Mouse (Mus musculus): ENCODE measurements around the gene Fkbp10. TPM values are rescaled to one million over a fixed set of nuclear protein-coding genes. Genes with fewer than 3 reads are reported as not detected.

Gene Fkbp10
- polyA plus RNA-seq, 1 experiment from 2014 or later = 84.2 TPM

- Histone ChIP-seq H3K4me3 (replicated peaks) (no peak overlapping the region), H3K27me3 (replicated peaks) (no peaks in the 10 kb centered on the region), H3K9ac (no peak overlapping the region), H3K36me3 (0 out of 2 replicates have a peak, but pooled peaks cover 4% of the 10 kb centered on the region), H3K9me3 (no peaks in the 10 kb centered on the region), H3K27ac (no peak overlapping the region), H3K4me1 (replicated peaks) (no peaks in the 10 kb centered on the region), H3K4me2 (replicated peaks) (no peak overlapping the region)
- WGBS = 84% methylated on average over 1 of the region's 1 CpGs
- ATAC-seq = no peak
Observed at GRCm38 (mm10) chr11:100465229-100465792, 49.8 kb downstream of the Fkbp10 start.

GRCm38 (mm10) chr11:100465833-100466232 lies 50.3 kb downstream of the Fkbp10 start:
- ATAC-seq = no peak
- WGBS = 73% methylated on average over 1 of the region's 1 CpGs

GRCm38 (mm10) chr11:100471352-100472196 lies 56.1 kb downstream of the Fkbp10 start:
- peak overlapping the region; percentile 84 for H3K4me2 ChIP-seq (replicated peaks)
- H3K27ac ChIP-seq = no peak overlapping the region
- H3K27me3 ChIP-seq (replicated peaks) = no peaks in the 10 kb centered on the region
- H3K4me3 ChIP-seq (replicated peaks) = peak overlapping the region; percentile 96
- H3K9me3 ChIP-seq = no peaks in the 10 kb centered on the region
- WGBS = 4% methylated on average over 30 of the region's 30 CpGs
- peak; percentile 11; the same call in 1 of the 2 replicates for ATAC-seq
- H3K4me1 ChIP-seq (replicated peaks) = peaks cover 10% of the 10 kb centered on the region
- H3K9ac ChIP-seq = peak overlapping the region; percentile 91
- no peaks in the 10 kb centered on the region for H3K36me3 ChIP-seq

More at GRCm38 (mm10) chr11:100465833-100466232, 50.3 kb downstream of the Fkbp10 start:
- H3K4me1 ChIP-seq (replicated peaks) = peaks cover 4% of the 10 kb centered on the region
- H3K4me3 ChIP-seq (replicated peaks) = no peak overlapping the region
- H3K36me3 ChIP-seq = 0 out of 2 replicates have a peak, but pooled peaks cover 4% of the 10 kb centered on the region
- no peak overlapping the region for H3K27ac ChIP-seq
- H3K9me3 ChIP-seq = no peaks in the 10 kb centered on the region
- no peak overlapping the region for H3K4me2 ChIP-seq (replicated peaks)
- no peaks in the 10 kb centered on the region for H3K27me3 ChIP-seq (replicated peaks)
- H3K9ac ChIP-seq = no peak overlapping the region

- WGBS = under 1% methylated on average over 83 of the region's 83 CpGs
- H3K9ac ChIP-seq = peak within 1 kb of the TSS; percentile 91
- peak; percentile 96 for ATAC-seq
Observed at GRCm38 (mm10) chr11:100472197-100472934, 56.9 kb downstream of the Fkbp10 start, which contains the start of gene Klhl11. Gene Klhl11 (minus strand): TSS chr11:100472741.

GRCm38 (mm10) chr11:100472935-100473295 lies 57.4 kb downstream of the Fkbp10 start:
- H3K36me3 ChIP-seq = peaks cover 4% of the 10 kb centered on the region
- no peak overlapping the region for H3K27ac ChIP-seq
- peak; percentile 57 for ATAC-seq
- WGBS = 39% methylated on average over 5 of the region's 5 CpGs
- H3K4me1 ChIP-seq (replicated peaks) = peaks cover 10% of the 10 kb centered on the region
- no peak overlapping the region for H3K9ac ChIP-seq
- peak overlapping the region; percentile 96; the same call in 1 of the 2 replicates for H3K4me3 ChIP-seq (replicated peaks)
- H3K9me3 ChIP-seq = no peaks in the 10 kb centered on the region
- H3K27me3 ChIP-seq (replicated peaks) = no peaks in the 10 kb centered on the region
- no peak overlapping the region for H3K4me2 ChIP-seq (replicated peaks)

More at GRCm38 (mm10) chr11:100472197-100472934, 56.9 kb downstream of the Fkbp10 start, which contains the start of gene Klhl11:
- Histone ChIP-seq H3K4me3 (replicated peaks) (peak within 1 kb of the TSS; percentile 96), H3K4me2 (replicated peaks) (peak within 1 kb of the TSS; percentile 84), H3K4me1 (replicated peaks) (peaks cover 10% of the 10 kb centered on the region), H3K27me3 (replicated peaks) (no peaks in the 10 kb centered on the region), H3K27ac (peak within 1 kb of the TSS; percentile 64), H3K9me3 (no peaks in the 10 kb centered on the region), H3K36me3 (peaks cover 4% of the 10 kb centered on the region)

Other genes with a start within 250 kb of the Fkbp10 start
- not detected in 2 replicates for gene Krt9, start 222.5 kb upstream of the Fkbp10 start, polyA plus RNA-seq (2015; fragmentation: Nextera tagmentation; extraction: Ambion mirVana)
- 8.6 and 9.6 TPM in 2 replicates for gene Krt14, start 208.1 kb upstream of the Fkbp10 start, polyA plus RNA-seq (2015; fragmentation: Nextera tagmentation; extraction: Ambion mirVana)
- gene Krt16, start 166.8 kb upstream of the Fkbp10 start, polyA plus RNA-seq (2015; fragmentation: Nextera tagmentation; extraction: Ambion mirVana) = not detected in 2 replicates
- 11.6 and 12.7 TPM in 2 replicates for gene Krt17, start 154.7 kb upstream of the Fkbp10 start, polyA plus RNA-seq (2015; fragmentation: Nextera tagmentation; extraction: Ambion mirVana)
- not detected in 2 replicates for gene Krt42, start 145.8 kb upstream of the Fkbp10 start, polyA plus RNA-seq (2015; fragmentation: Nextera tagmentation; extraction: Ambion mirVana)
- 1,793 and 1,952 TPM in 2 replicates for gene Eif1, start 95.8 kb upstream of the Fkbp10 start, polyA plus RNA-seq (2015; fragmentation: Nextera tagmentation; extraction: Ambion mirVana)
- 2.1 and 2.4 TPM in 2 replicates for gene Gast, start 81.3 kb upstream of the Fkbp10 start, polyA plus RNA-seq (2015; fragmentation: Nextera tagmentation; extraction: Ambion mirVana)
- gene Hap1, start 59.6 kb upstream of the Fkbp10 start, polyA plus RNA-seq (2015; fragmentation: Nextera tagmentation; extraction: Ambion mirVana) = 13.9 and 15.5 TPM in 2 replicates
- 133 and 139 TPM in 2 replicates for gene Jup, start 17.9 kb upstream of the Fkbp10 start, polyA plus RNA-seq (2015; fragmentation: Nextera tagmentation; extraction: Ambion mirVana)
- gene P3h4, start 861 bp upstream of the Fkbp10 start, polyA plus RNA-seq (2015; fragmentation: Nextera tagmentation; extraction: Ambion mirVana) = 44.1 and 45.4 TPM in 2 replicates
- gene Nt5c3b, start 26.1 kb downstream of the Fkbp10 start, polyA plus RNA-seq (2015; fragmentation: Nextera tagmentation; extraction: Ambion mirVana) = 94.2 and 100 TPM in 2 replicates
- gene Klhl10, start 26.2 kb downstream of the Fkbp10 start, polyA plus RNA-seq (2015; fragmentation: Nextera tagmentation; extraction: Ambion mirVana) = 0.35 and 0.47 TPM in 2 replicates
- gene Klhl11, start 57.0 kb downstream of the Fkbp10 start, polyA plus RNA-seq (2015; fragmentation: Nextera tagmentation; extraction: Ambion mirVana) = 5.7 and 5.9 TPM in 2 replicates
- 146 and 153 TPM in 2 replicates for gene Acly, start 112.3 kb downstream of the Fkbp10 start, polyA plus RNA-seq (2015; fragmentation: Nextera tagmentation; extraction: Ambion mirVana)
- gene Ttc25, start 129.9 kb downstream of the Fkbp10 start, polyA plus RNA-seq (2015; fragmentation: Nextera tagmentation; extraction: Ambion mirVana) = 0.19 and 0.20 TPM in 2 replicates
- gene Cnp, start 159.2 kb downstream of the Fkbp10 start, polyA plus RNA-seq (2015; fragmentation: Nextera tagmentation; extraction: Ambion mirVana) = 32.1 and 34.4 TPM in 2 replicates
- gene Nkiras2, start 203.5 kb downstream of the Fkbp10 start, polyA plus RNA-seq (2015; fragmentation: Nextera tagmentation; extraction: Ambion mirVana) = 57.6 and 65.0 TPM in 2 replicates
- 188 TPM in 2 replicates for gene Dnajc7, start 204.5 kb downstream of the Fkbp10 start, polyA plus RNA-seq (2015; fragmentation: Nextera tagmentation; extraction: Ambion mirVana)